Mouse (Mus musculus) mature B cell (primary cell): ENCODE measurements around the gene Nol8.

Experiments used
- in situ Hi-C: fragments of 300-500 bp; cut with MboI; formaldehyde crosslinking; loops from 2 replicates; pipeline ENCODE4 v1.14.3; 2019

Nol8 gene

GRCm38 (mm10) chr13:49652481-49653179, at the start of gene Nol8, which contains the start of gene Cenpp:
TSS of gene Nol8 (plus strand) at chr13:49653078.
TSS of gene Cenpp (minus strand) at chr13:49652785.
- in situ Hi-C loops = no loop called here

- in situ Hi-C loops = no loop called here
Measured at GRCm38 (mm10) chr13:49603603-49604002, 49.3 kb upstream of the Nol8 start.

GRCm38 (mm10) chr13:49607714-49608113, 45.2 kb upstream of the Nol8 start, which contains the start of gene Ogn:
TSS of gene Ogn (plus strand) at chr13:49608046.
- in situ Hi-C loops = no loop called here

- in situ Hi-C loops = no loop called here
Measured at GRCm38 (mm10) chr13:49608589-49609322, 44.1 kb upstream of the Nol8 start.

- in situ Hi-C loops = no loop called here
Measured at GRCm38 (mm10) chr13:49617021-49617420, 35.9 kb upstream of the Nol8 start.

- in situ Hi-C loops = no loop called here
Measured at GRCm38 (mm10) chr13:49618365-49618764, 34.5 kb upstream of the Nol8 start.

- in situ Hi-C loops = no loop called here
Measured at GRCm38 (mm10) chr13:49623216-49623615, 29.7 kb upstream of the Nol8 start.

- in situ Hi-C loops = no loop called here
Measured at GRCm38 (mm10) chr13:49628167-49628566, 24.7 kb upstream of the Nol8 start.

GRCm38 (mm10) chr13:49629076-49629475, 23.8 kb upstream of the Nol8 start:
- in situ Hi-C loops = no loop called here

- in situ Hi-C loops = no loop called here
Measured at GRCm38 (mm10) chr13:49639965-49640364, 12.9 kb upstream of the Nol8 start.

GRCm38 (mm10) chr13:49642650-49643049, 10.2 kb upstream of the Nol8 start:
- in situ Hi-C loops = no loop called here

- in situ Hi-C loops = no loop called here
Measured at GRCm38 (mm10) chr13:49643669-49644362, 9.1 kb upstream of the Nol8 start.

- in situ Hi-C loops = no loop called here
Measured at GRCm38 (mm10) chr13:49644731-49645529, 7.9 kb upstream of the Nol8 start.

- in situ Hi-C loops = no loop called here
Measured at GRCm38 (mm10) chr13:49646019-49646418, 6.9 kb upstream of the Nol8 start.

- in situ Hi-C loops = no loop called here
Measured at GRCm38 (mm10) chr13:49651136-49651535, 1.7 kb upstream of the Nol8 start.

GRCm38 (mm10) chr13:49651781-49652351, 1.0 kb upstream of the Nol8 start:
- in situ Hi-C loops = no loop called here

GRCm38 (mm10) chr13:49653180-49653541, 283 bp downstream of the Nol8 start:
- in situ Hi-C loops = no loop called here

- in situ Hi-C loops = no loop called here
Measured at GRCm38 (mm10) chr13:49677793-49678192, 24.9 kb downstream of the Nol8 start.

- in situ Hi-C loops = no loop called here
Measured at GRCm38 (mm10) chr13:49681351-49682232, 28.7 kb downstream of the Nol8 start, which contains the start of gene Iars. TSS of gene Iars (plus strand) at chr13:49682100.

GRCm38 (mm10) chr13:49682233-49682846, 29.5 kb downstream of the Nol8 start:
- in situ Hi-C loops = no loop called here
